22 mouse cellular contexts compared by ENCODE assay signal in the genomic region with DNA sequence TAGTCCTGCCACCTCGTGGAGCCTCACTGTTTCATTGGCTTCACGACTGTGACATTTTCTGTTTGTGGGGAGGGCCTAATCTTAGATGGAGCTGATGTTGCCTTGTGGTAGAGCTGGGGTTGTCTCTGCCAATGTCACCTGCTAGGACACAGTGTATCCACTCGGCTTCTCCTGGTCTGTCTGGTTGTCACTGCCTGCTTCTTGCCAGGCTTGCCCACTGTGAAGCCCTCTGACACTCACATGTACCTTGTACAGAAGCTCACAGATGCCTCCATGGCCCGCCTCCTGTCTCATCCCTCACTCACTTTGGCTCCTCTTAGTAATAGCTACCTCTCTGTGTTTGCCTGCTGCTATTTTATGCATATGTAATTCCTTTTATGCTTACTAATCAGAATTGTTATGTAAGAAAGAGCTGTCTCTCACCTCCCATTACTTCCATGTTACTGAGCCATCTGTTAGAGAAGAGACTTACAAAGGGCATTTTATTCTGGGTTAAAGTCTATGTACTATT. TPM values are rescaled to one million over a fixed set of nuclear protein-coding genes. Genes with fewer than 3 reads are reported as not detected.
DNase-seq lines count a peak whose midpoint lies in the region; ATAC-seq and TF ChIP-seq lines count a peak whose summit lies in the region.
"Had no signal": no experiment of that assay in that cellular context is flagged by ENCODE, and none has a peak within 500 bp of the region (broad histone marks: within the 10 kb centered on the region; RNA-seq: fewer than 3 reads in every experiment).

No protein-coding gene starts in this region.

- H3K27me3 ChIP-seq in intestine, postnatal 0 days (replicated peaks; ENCODE audit: control insufficient read depth, insufficient read depth, low read length) = no peaks in the 10 kb centered on the region
- H3K27me3 ChIP-seq: embryonic facial prominence, embryonic 15.5 days; hindbrain, embryonic 12.5 days had no signal

- H3K9ac ChIP-seq in intestine, postnatal 0 days (ENCODE audit: low read depth, low read length) = no peak overlapping the region
- H3K9ac ChIP-seq: embryonic facial prominence, embryonic 15.5 days; hindbrain, embryonic 12.5 days had no signal

- H3K27ac ChIP-seq in intestine, postnatal 0 days (ENCODE audit: low read depth, low read length) = no peak overlapping the region
- H3K27ac ChIP-seq: embryonic facial prominence, embryonic 15.5 days; hindbrain, embryonic 12.5 days had no signal

- H3K4me3 ChIP-seq in intestine, postnatal 0 days (ENCODE audit: low read depth, low read length) = no peak overlapping the region
- H3K4me3 ChIP-seq: embryonic facial prominence, embryonic 15.5 days; hindbrain, embryonic 12.5 days had no signal

- DNase-seq in layer of hippocampus, adult 11-12 months (ENCODE audit: low spot score) = peak; percentile 15
- no peak for DNase-seq in layer of hippocampus, postnatal 10 days (ENCODE audit: low spot score in 2 of 2)
- DNase-seq in cerebellum, adult 11 months = peak; percentile 67
- peak; percentile 92 for DNase-seq in cerebellum, adult 9-10 months
- peak; percentile 24 to 41 for DNase-seq in left cerebral cortex, adult 8-10 months (ENCODE audit: low spot score in 2 of 2)
- DNase-seq: adrenal gland, postnatal 36 days; kidney, adult 2 months; kidney, postnatal 36 days; lung, adult 18-20 months; lung, postnatal 4 days had no signal

- no peaks in the 10 kb centered on the region for H3K4me1 ChIP-seq in intestine, postnatal 0 days (replicated peaks; ENCODE audit: control insufficient read depth, insufficient read depth, low read length)
- H3K4me1 ChIP-seq: embryonic facial prominence, embryonic 15.5 days; hindbrain, embryonic 12.5 days had no signal

- no peaks in the 10 kb centered on the region for H3K9me3 ChIP-seq in intestine, postnatal 0 days (ENCODE audit: control insufficient read depth)
- H3K9me3 ChIP-seq: embryonic facial prominence, embryonic 15.5 days; hindbrain, embryonic 12.5 days had no signal

- H3K36me3 ChIP-seq in intestine, postnatal 0 days (ENCODE audit: control insufficient read depth, insufficient read depth) = no peaks in the 10 kb centered on the region
- H3K36me3 ChIP-seq: embryonic facial prominence, embryonic 15.5 days; hindbrain, embryonic 12.5 days had no signal

- WGBS in intestine, postnatal 0 days = 64% methylated on average over 4 of the region's 4 CpGs

- TF ChIP-seq CTCF in intestine, postnatal 0 days (IDR thresholded peaks at IDR 0.05; ENCODE audit: low read depth) = no peak

- H3K4me2 ChIP-seq in intestine, postnatal 0 days (replicated peaks; ENCODE audit: low read depth) = no peak overlapping the region
- H3K4me2 ChIP-seq: embryonic facial prominence, embryonic 15.5 days; hindbrain, embryonic 12.5 days had no signal

- ATAC-seq in inflammation-experienced regulatory T-cells, adult 6 months = no peak
- no peak for ATAC-seq in intestine, postnatal 0 days
- ATAC-seq: midbrain, embryonic 16.5 days had no signal

RNA-seq across cellular contexts. Expression of a gene that starts 11.9 kb away (rescaled TPM):
- total RNA-seq in layer of hippocampus, postnatal 10 days (2021) = not detected
- total RNA-seq in left cerebral cortex, adult 8-10 months (2022) = not detected
- polyA plus RNA-seq in inflammation-experienced regulatory T-cells, adult 6 months (2017; shearing (Covaris generic)) = not detected
- polyA plus RNA-seq in intestine, postnatal 0 days (2015; fragmentation: Nextera tagmentation; extraction: Ambion mirVana) = not detected in 2 replicates
- total RNA-seq: adrenal gland, postnatal 36 days; common myeloid progenitor, adult 5-6 weeks; MEL had no signal
- polyA plus RNA-seq: embryonic facial prominence, embryonic 15.5 days; gonadal fat pad, adult 2 months; heart, embryonic 14.5 days; hindbrain, embryonic 12.5 days; kidney, adult 2 months; limb, embryonic 14.5 days; midbrain, embryonic 16.5 days; neural tube, embryonic 11.5 days; spleen, adult 2 months had no signal

RNA-seq across cellular contexts. Expression of a gene that starts 24.9 kb away (rescaled TPM):
- total RNA-seq in layer of hippocampus, postnatal 10 days (2021) = not detected
- total RNA-seq in left cerebral cortex, adult 8-10 months (2022) = not detected
- not detected for polyA plus RNA-seq in inflammation-experienced regulatory T-cells, adult 6 months (2017; shearing (Covaris generic))
- polyA plus RNA-seq in intestine, postnatal 0 days (2015; fragmentation: Nextera tagmentation; extraction: Ambion mirVana) = not detected in 2 replicates
- total RNA-seq: adrenal gland, postnatal 36 days; common myeloid progenitor, adult 5-6 weeks; MEL had no signal
- polyA plus RNA-seq: embryonic facial prominence, embryonic 15.5 days; gonadal fat pad, adult 2 months; heart, embryonic 14.5 days; hindbrain, embryonic 12.5 days; kidney, adult 2 months; limb, embryonic 14.5 days; midbrain, embryonic 16.5 days; neural tube, embryonic 11.5 days; spleen, adult 2 months had no signal

RNA-seq across cellular contexts. Expression of a gene that starts 44.8 kb away (rescaled TPM):
- not detected for total RNA-seq in layer of hippocampus, postnatal 10 days (2021)
- total RNA-seq in left cerebral cortex, adult 8-10 months (2022) = not detected
- not detected for polyA plus RNA-seq in inflammation-experienced regulatory T-cells, adult 6 months (2017; shearing (Covaris generic))
- polyA plus RNA-seq in intestine, postnatal 0 days (2015; fragmentation: Nextera tagmentation; extraction: Ambion mirVana) = not detected in 2 replicates
- total RNA-seq: adrenal gland, postnatal 36 days; common myeloid progenitor, adult 5-6 weeks; MEL had no signal
- polyA plus RNA-seq: heart, embryonic 14.5 days; hindbrain, embryonic 12.5 days; kidney, adult 2 months; limb, embryonic 14.5 days; midbrain, embryonic 16.5 days; neural tube, embryonic 11.5 days had no signal

RNA-seq across cellular contexts. Expression of a gene that starts 45.2 kb away (rescaled TPM):
- total RNA-seq in layer of hippocampus, postnatal 10 days (2021) = not detected
- total RNA-seq in left cerebral cortex, adult 8-10 months (2022) = not detected
- not detected for polyA plus RNA-seq in inflammation-experienced regulatory T-cells, adult 6 months (2017; shearing (Covaris generic))
- polyA plus RNA-seq in intestine, postnatal 0 days (2015; fragmentation: Nextera tagmentation; extraction: Ambion mirVana) = not detected in 2 replicates
- total RNA-seq: common myeloid progenitor, adult 5-6 weeks; MEL had no signal
- polyA plus RNA-seq: embryonic facial prominence, embryonic 15.5 days; gonadal fat pad, adult 2 months; heart, embryonic 14.5 days; hindbrain, embryonic 12.5 days; kidney, adult 2 months; limb, embryonic 14.5 days; midbrain, embryonic 16.5 days; neural tube, embryonic 11.5 days; spleen, adult 2 months had no signal

Comparison
In these comparisons a context has a peak if more than half of its experiments do, and no peak if none do; other contexts are left out.
1. DNase-seq: peak in layer of hippocampus, adult 11-12 months (single experiment), cerebellum, adult 11 months (single experiment), cerebellum, adult 9-10 months (single experiment) and left cerebral cortex, adult 8-10 months (2 of 2); none in layer of hippocampus, postnatal 10 days (0 of 2).